Mouse (Mus musculus) cerebellum, adult 11 months (tissue): Measurements from ENCODE around the gene Chmp2a.

Source experiments
- DNase-seq: peaks from one replicate; pipeline ENCODE4 v3.0.0; 2022

Gene Chmp2a

DNA sequence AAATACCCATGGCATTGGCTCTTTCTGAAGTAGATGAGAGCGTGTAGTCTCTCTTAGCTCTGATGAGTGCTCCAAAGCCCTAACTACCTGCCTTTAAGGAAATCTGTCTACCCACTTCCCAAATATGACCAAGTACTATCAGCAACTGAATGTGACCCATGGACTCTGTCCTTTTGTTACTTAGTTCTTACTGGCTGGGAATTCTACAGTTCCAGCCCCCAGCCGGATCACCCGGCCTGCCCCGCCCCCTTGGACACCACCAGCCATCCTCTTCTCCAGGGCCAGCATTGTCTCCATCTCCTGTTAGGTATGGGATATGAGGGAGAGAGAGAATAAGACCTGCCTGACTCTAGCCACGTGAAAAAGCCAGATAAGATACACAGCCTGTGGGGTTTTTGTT, 36.6 kb downstream of the Chmp2a start, which contains the start of gene Slc27a5:
Gene Slc27a5 (minus strand): TSS at position 140 of the 400 bp plus-strand sequence.
- no peak for DNase-seq

DNA sequence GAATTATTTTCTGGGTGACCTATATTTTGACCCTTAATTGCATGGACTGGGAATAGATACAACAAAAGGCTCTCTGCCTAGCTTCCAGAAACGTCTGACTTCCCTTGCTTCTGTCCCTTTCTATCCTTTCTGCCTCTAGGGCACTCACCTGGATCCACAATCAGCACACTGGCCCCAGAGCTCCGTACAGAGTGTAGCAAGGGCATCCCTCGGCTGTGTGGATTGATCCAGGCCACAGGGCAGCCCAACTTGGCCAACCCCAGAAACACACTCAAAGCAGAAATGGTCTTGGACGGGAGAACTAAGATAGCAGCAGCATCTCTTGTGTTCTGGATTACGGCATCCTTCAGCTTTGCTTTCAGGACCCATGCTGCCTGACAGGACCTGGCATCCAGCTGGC, 37.4 kb downstream of the Chmp2a start:
- DNase-seq: no peak

DNA sequence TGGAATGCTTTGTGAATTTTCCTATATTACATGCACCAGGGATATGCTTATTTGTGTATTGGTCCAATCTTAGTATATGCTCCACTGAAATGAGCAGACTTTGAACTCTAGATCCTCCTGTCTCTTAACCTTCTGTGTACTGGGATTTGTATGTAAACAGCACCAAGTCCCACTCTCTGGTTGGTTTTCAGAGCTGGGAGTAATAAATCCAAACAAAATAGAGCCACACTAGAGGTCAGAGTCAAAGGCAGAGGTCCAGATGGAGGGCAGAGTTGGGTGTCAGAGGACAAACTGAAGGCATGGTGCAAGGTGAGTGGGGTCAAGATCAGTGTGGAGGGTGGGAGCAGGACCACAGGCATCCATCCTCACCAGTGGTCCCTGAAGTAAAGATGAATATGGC, 38.7 kb downstream of the Chmp2a start:
- no peak for DNase-seq

DNA sequence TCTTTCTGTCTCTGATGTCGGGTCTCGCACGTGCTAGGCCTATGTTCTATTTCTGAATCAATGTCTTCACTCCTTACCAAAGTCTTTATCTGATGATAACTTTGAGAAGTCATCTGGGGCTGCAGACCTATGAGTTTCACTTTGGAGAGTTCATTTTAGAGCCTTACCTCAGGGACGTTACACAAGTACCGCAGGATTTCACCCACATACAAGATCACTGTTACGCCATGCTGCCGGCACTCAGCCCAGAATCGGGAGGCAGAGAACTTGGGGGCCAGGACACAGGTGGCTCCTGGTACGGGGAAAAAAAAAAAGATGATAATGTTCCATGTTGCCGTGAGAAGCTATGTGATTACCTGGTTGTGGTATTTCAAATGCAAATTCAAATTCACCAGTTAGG, 41.5 kb downstream of the Chmp2a start:
- DNase-seq: no peak

DNA sequence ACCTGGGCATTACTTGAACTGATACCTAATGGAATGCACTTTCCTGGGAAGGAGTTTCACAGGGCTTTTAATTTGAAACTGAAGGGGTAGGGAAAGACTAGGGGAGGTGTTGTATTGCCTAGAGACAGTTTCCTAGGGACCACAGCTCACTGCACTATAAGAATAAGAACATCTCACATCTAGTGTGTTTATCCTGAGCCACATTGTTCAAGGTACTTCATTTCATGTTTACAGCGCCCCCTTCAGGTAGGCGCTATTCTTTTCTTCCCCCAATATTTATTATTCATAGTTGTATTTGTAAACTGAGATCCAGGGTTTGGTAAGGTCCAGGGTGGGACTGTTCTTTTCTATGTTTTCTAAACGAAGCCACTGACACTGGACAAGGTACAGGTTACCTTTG, 42.4 kb downstream of the Chmp2a start:
- DNase-seq: no peak

DNA sequence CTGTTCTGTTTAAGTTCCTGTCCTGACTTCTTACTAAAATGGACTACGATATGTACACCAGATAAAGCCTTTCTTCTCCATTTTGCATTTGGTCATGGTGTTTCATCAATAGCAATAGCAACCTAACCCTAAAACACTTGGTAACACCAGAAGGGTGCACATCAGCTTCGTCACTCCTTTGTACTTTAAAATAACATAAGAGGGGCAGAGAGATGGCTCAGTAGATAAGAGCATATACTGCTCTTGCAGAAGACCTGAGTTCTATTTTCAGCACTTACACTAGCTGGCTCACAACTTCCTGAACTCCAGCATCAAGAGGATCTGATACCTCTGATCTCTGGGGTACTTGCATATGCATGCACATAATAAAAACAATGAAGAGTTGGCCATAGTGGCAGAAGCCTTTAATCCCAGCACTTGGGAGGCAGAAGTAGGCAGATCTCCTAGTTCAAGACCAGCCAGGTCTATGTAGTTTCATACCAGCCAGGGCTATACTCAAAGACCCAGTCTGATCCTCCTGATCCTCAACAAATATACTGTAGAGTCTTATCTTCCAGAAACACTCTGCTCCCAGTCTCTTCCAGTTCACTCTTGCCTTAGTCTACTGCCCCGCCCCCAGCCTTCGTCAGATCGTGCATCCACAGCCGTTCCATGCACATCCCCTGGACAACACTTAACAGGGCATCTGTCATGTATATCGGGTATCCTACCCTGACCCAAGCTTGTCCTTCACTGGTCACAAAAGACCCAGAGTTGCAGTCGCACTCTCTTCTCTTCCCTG, 47.0 kb downstream of the Chmp2a start:
- no peak for DNase-seq

DNA sequence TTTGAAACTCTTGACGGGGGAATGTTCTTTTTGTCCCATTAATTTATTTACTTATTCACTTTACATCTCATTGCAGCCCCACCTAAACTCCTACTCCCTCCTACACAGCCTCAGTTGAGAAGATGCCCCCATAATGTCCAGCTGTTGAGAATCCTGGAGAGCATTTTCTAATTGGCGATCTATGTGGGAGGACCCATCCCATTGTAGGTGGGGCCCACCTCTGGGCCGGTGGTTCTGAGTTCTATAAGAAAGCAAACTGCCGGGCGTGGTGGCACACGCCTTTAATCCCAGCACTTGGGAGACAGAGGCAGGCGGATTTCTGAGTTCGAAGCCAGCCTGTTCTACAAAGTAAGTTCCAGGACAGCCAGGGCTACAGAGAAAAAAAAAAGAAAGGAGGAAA, 47.7 kb downstream of the Chmp2a start:
- DNase-seq: no peak

DNA sequence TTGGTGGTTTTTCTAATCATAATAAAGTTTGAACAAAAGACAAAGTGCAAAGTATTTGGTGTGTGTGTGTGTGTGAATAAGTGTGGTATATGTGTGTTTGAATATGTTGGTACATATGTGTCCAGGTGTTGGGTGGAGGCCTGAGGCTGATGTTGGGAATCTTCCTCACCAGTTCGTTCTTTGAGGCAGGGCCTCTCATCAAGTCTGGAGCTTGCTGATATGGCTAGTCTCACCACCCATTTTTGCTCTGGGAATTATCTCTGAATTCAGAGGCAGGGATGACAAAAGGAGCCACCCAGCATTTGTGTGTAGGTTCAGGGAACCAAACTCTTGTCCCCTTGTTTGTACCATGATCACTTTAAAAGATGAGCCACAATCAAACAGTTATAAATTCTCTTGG, 48.9 kb downstream of the Chmp2a start:
- no peak for DNase-seq
